Mouse (Mus musculus) ovary, adult 2 months (tissue): ENCODE measurements around the gene Fbxl21. TPM values are rescaled to one million over a fixed set of nuclear protein-coding genes. Genes with fewer than 3 reads are reported as not detected.

Experiments used
- polyA plus RNA-seq: library from polyadenylated mRNA; depleted of rRNA; stranded (reverse); fragments of >200 nt; gene quantifications from 2 replicates; pipeline ENCODE4 v1.2.3, GENCODE M21; 2012; rRNA removed

Gene Fbxl21
- polyA plus RNA-seq = 0.93 and 2.4 TPM in 2 replicates

DNA sequence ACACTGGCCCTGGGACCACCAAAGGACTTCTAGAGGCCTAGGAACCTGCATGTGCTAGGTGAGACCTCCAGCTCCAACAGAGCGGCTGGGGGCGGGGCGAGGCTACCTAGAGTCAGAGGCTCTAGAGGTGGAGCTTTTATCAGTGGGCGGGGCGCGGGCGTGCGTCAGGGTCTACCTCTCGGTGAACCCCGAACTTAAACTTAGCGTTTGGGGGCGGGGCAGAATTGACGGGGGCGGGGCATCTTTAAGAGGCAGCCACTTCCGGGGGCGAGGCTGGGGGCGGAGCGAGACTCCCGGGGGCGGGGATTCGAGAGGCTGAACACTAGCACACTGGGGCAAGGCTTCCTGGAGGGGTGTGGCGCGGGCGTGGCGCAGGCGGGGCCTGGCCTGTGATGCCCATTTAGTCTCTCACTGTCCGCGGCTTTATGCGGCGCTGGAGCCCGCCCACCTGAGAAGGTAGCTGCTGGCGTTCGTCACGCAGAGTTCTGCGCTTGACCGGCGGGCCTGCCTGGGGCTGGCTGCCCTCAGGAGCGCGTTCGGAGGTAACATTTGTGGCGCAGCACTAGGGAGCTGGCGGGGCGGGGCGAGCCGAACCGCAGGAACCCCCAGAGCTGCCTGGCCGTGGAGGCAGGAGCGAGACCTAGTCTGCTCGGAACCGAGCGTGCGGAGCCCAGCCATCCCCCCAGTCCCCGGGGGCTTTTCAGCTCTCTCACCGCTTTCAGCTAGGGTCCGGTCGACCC, at the start of gene Fbxl21:
Fbxl21 (plus strand) TSS at position 392 of the 740 bp plus-strand sequence.

DNA sequence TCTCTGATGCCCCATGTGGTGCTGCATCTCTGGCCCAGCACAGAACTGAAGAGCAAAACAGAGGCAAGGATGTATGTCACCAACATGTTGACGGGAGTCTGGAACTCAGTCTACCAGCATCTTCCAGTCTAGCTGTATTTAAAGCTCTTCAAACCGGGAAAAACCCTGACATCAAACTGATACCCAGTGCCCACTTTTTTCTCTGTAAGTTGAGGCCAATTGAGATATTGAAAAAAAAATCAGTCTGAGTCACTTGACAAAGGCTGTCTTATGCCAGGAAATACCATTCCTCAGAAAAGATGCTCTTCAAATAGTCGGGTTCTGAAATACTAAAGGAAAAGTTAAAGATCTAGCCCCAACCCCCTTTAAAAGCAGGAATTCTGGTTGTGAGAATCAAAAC, 40.1 kb upstream of the Fbxl21 start, which contains the start of gene Il9:
Il9 (minus strand) TSS at position 101 of the 400 bp plus-strand sequence.

DNA sequence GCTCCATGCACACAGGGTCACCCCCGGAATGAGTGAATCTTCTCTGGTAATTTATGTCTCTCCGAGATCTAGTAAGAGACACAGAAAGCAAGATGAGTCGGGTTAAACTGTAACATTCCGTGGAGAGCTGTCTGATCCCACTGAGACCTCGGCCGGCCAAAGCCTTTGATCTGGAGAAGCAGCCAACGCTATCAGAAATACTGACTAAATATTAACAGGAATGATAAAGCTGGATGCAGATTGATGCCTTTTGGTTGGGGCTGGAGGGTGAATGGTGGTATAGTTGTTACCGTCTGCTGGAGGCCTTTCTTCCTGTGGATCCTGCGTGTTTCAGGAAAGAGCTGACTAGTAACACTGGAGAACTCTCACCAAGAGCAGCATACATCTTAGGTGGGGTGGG, 26.1 kb downstream of the Fbxl21 start, which contains the start of gene Lect2:
Lect2 (minus strand) TSS at position 102 of the 400 bp plus-strand sequence.

Other genes with a start within 250 kb of the Fbxl21 start
- gene Cxcl14, start 225.9 kb upstream of the Fbxl21 start, polyA plus RNA-seq = 224 and 380 TPM in 2 replicates
- gene Gm3045, start 95.9 kb upstream of the Fbxl21 start, polyA plus RNA-seq = not detected in 2 replicates
- gene Slc25a48, start 84.1 kb upstream of the Fbxl21 start, polyA plus RNA-seq = 22.8 and 36.1 TPM in 2 replicates
- gene Il9, start 40.2 kb upstream of the Fbxl21 start, polyA plus RNA-seq = not detected in 2 replicates
- not detected in 2 replicates for gene Lect2, start 26.0 kb downstream of the Fbxl21 start, polyA plus RNA-seq
- gene Tgfbi, start 87.1 kb downstream of the Fbxl21 start, polyA plus RNA-seq = 127 and 202 TPM in 2 replicates
- 18.8 and 31.4 TPM in 2 replicates for gene Smad5, start 180.5 kb downstream of the Fbxl21 start, polyA plus RNA-seq
- 0.14 TPM in 1 of 2 replicates, not detected in the other for gene Gm45623, start 231.4 kb downstream of the Fbxl21 start, polyA plus RNA-seq